Mouse (Mus musculus) ovary, postnatal 14 days (tissue): ENCODE measurements around the gene Ankzf1.
"Not testable (repeated sequence)": the region's sequence is repeated elsewhere in the genome, so short reads cannot be mapped to it uniquely, and the experiment has no call there.

Experiments
- DNase-seq: peaks from one replicate; pipeline ENCODE4 v3.0.0; 2022; ENCODE audit warnings: low spot score

Ankzf1 gene

DNA sequence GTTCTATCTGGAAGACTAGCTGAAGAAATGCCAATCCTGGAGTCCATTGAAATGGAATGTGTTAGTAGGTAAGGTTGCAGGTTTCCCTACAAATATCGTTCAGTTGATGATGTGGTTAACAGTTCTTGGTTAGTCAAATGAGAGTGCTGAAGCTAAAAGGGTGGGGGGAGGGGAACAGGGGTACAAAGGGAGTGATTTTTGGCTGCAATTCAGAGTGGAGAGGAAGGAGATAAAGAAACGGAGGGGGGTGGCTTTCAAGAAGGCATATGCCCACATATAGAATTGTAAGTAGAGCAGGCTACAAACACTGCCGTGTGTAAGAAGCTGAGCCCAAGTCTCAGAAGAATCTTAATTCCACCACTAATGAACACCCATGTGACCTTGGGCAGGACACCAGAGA, 33.5 kb downstream of the Ankzf1 start:
- DNase-seq: no peak

DNA sequence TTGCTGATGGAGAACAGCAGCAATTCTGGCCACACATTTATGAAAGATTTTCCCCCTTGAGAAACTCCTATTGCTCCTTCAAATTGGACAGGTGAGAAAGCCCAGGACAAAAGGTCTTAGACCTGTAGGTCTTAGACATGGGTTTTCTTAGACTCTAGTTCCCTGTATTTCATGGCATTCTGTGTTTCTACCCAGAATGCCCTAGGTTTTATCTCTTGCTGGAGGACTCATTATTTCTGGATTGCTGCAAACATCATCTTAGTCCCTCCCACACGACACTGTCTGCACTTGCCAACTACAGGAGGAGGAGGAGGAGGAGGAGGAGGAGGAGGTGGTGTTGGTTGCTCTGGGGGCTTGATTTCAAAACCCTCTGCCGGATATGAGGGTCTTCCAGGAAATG, 34.2 kb downstream of the Ankzf1 start:
- DNase-seq: no peak

DNA sequence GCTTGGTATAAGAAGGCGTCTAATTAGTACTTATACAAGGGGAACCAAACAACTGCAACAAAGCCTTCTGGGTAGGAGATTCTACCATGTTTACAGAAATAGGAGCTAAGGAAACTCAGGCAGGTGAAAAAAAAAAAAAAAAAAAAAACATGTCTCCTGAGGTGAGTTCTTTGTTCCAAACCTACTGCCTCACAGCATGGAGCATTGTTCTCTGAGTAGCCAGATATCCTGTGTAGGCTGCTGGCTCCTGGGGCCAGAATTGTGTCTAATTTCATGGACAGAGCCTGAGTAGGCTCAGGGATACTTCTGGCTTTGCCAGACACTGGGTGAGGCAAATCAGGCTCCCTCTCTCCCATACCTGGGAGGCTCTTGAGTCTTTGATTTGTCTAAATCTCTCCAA, 35.7 kb downstream of the Ankzf1 start:
- no peak for DNase-seq

DNA sequence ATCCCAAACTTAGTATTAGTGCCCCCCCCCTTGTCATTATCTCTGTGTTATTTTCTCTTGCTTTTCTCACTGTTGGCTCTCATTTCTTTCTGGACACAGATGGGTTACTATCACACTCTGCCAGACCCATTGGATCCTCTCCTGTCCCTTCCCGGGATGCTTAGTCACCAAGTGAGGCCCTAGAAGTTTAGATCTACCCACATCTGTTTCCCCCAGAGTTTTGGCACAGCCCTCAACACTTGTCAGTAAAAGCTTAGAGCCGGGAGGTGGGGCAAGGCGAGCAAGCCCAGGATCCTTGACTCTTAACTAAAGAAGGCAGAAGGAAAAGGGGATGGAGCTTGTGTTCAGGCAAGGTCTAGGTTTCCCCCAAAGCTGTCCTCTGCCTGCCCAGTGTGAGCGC, 37.2 kb downstream of the Ankzf1 start:
- DNase-seq: no peak

DNA sequence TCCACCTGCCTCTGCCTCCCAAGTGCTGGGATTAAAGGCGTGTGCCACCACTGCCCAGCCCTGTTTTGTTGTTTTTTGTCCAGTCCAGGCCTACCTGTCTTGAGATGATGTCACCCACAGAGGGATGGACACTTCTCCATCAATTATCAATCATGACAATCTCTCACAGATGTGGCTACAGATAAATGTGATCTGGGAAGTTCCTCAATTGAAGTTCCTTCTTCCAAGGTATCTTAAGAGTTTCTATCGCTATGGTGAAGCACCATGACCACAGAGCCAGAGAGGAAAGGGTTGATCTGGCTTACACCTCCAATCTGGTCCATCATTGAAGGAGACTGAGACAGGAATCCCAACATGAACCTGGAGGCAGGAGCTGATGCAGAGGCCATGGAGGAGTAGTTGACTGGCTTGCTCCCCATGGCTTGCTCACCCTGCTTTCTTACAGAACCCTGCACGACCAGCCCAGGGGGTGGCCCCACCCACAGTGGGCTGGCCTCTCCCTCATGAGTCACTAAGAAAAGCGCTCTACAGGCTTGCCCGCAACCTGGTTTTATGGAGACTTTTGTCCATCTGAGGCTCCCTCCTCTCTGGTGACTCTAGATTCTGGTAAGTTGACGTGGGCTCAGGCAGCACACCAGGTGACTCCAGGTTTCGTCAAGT, 38.5 kb downstream of the Ankzf1 start:
- DNase-seq: no peak

DNA sequence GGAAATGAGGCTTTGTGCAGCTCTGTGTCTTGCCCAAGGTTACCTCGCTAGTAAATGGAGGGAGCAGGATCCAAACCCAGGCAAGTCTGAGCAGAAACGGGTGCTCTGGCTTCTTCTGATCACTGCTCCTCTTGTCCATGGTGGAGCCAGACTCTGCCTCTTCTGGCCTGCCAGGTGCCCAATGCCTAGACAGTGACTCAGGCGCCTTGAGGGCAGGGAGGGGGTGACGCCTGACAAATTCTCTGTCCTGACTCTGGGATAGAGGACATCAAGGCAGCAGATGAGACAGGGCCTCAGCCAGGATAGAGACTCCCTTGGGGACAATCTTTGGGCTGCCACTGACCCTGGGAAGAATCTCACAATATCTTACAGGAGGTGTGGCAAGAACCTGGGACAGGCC, 39.3 kb downstream of the Ankzf1 start:
- DNase-seq: no peak

DNA sequence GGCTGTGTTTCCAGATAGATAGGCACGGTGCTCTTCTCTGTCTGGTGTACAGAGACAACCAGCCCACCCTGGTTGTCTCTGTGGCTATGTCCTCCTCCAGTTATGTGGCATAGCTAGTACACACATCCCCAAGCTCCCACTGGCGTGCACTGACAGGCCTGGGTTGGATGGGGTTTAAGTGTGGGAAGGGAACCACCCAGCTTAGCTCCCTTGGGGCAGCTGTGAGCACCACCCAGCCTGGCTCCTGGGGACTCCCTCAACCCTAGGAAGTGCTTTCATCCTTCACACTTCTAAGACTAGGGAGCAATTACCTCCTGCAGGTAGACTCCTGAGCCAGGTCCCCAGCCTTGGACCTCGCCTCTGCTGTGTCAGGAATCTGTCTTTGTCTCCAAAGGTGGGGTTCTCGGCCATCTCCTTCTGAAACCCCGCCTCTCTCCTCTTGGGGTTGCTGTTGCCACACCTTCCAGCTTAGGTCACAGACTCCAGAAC, 39.8 kb downstream of the Ankzf1 start, which contains the start of gene A630095N17Rik:
Gene A630095N17Rik (minus strand): TSS at position 439 of the 489 bp plus-strand sequence.
- no peak for DNase-seq

DNA sequence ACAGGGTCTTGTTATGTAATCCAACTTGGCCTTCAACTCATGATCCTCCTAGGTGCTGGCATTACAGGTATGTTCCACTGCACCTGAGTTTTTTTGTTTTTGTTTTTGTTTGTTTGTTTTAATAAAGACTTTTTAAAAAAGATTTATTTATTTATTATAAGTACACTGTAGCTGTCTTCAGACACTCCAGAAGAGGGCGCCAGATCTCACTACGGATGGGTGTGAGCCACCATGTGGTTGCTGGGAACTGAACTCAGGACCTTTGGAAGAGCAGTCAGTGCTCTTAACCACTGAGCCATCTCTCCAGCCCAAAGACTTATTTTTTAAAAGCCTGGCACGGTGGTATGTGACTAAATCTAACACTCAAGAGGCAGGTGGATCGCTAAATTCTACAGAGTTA, 40.5 kb downstream of the Ankzf1 start:
- not testable (repeated sequence) for DNase-seq

DNA sequence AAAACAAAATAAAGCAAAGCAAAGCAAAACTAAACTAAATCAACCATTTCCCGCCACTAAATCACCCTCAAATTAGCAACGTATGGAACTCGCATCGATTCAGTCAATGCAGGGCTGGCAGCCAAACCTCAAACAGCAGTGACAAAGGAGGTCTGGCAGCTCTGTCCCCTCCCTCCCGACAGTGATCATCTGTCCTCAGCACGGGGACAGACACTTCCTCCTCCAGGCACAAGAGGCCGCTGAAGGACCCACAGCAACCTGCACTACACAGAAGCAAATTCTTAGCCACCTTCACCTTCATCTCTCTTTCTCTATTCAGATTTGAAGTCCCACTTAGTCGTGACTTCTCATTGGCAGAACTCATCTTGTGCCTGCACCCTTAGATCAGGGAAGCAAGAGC, 42.7 kb downstream of the Ankzf1 start:
- DNase-seq: peak; percentile 25

DNA sequence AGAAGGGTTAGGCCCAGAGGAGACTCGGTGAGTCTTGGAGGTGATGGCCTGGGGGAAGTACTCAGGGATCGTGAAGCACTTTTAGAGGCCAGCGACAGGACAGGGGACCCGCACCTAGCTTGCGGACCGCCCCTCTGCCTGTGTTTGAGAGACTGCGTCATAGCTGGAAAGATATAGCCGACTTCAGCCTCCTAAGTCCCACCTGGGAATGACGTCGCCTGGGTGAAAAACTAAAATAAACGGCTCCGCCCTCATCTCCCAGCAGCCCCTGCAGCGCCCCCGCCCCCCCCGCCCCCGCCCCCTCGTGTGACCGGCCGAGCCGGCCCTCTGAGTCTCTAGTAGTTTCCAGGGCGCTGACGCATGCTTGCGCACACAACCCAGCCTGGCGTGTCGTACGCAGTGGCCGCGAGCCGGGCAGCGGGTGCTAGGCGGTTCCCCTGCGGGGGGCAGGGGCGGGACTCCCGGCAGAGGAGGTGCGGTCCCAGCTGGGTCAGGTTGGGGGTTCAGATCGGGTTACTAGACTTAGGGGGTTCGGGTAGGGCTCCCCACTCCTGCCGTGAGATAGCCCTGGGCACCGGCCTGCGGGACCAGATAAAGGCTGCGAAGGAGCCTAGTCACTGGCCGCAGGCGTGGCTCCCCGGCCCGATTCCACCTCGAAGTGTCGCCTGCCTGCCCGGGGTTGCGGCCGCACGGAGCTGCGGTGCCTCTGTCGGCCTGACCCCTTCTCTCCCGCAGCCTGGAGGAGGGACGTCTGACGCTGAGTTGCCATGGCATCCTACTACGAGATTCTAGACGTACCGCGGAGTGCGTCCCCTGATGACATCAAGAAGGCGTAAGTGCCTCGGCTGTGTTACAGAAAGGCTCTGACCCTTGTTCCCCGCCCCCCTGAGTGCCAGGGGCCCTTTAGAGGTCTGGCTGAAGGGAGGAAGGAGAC, 44.4 kb downstream of the Ankzf1 start, which contains the start of gene Dnajb2:
Gene Dnajb2 (plus strand): TSS at position 290 of the 934 bp plus-strand sequence.
- peak; percentile 69 for DNase-seq

DNA sequence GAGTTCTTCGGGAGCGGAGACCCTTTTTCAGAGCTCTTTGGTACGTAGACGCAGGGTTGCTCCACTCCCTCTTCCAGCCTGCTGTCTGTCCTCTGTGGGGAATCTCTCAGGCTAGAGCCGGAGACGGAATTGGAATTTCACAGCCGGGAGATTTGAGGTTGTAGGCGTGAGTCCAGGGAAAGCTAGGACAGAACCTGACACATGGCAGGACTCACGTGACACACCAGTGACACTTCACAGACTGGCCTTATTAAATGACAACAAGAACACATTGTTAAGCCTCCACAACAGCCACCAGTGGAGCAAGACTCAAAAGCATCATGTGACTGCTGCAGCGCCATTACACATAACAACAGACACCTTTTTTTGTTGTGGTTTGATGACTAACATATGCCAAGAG, 47.6 kb downstream of the Ankzf1 start:
- no peak for DNase-seq

DNA sequence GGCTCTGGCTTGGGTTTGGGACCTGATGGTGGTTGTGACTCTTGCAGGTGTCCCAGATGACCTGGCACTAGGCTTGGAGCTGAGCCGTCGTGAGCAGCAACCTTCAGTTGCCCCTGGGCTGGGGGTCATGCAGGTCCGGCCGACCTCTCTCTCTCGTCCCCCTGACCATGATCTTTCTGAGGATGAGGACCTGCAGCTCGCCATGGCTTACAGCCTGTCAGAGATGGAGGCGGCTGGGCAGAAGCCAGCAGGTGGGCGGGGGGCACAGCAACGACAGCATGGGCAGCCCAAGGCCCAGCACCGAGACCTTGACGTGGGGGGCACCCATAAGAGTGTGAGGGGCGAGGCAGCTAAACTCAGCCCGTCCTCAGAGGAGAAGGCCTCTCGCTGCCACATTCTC, 51.5 kb downstream of the Ankzf1 start:
- DNase-seq: no peak

DNA sequence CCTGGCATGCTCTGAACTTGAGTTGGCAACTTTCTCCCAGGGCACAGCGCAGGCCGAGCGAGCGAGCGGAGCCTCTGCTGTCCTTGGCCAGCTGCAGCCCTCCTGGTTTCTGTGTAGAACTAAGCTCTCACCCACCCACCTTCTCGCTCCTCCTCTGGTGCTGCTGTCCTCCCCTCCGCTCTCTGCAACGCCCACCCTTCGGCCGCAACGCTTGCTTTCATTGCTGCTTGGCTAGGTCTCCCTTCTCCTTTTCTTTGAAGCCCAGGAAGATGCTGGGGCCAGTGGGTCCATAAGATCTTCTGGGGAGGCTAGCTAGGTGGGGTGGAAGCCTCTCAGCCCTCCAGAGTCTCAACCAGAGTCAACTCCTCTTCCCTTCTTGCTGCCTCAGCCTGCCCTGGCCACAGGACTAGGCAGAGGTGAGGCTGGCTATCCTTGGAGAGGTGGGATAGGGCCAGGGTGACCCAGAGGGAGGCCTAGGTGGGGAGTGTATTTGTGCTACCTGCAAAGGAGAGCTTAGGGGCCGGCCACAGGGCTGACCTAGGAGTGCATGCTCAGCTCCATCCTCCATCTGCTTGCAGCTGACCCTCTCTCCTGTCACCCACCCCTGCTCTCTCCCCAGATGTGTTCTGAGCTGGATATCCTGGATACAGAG, 52.4 kb downstream of the Ankzf1 start:
- DNase-seq: no peak

DNA sequence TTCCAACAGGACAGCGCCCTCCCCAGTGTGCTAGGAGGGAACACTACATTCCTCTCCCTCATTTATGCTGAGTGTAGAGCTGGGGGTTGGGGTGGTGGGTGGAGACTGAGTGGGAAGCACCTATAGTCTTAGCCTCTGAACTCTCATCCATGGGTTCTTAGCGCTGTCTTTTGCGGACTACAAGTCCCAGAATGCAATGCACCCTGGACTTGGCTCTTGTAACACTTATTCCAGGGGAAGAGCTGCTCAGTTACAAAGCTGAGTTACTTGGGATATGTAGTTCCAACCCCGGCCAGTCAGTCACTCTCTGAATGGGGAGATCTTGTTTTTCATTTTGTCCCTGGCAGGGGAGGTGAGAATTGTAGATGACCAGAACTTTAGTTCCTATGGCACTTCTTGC, 52.9 kb downstream of the Ankzf1 start:
- DNase-seq: no peak

DNA sequence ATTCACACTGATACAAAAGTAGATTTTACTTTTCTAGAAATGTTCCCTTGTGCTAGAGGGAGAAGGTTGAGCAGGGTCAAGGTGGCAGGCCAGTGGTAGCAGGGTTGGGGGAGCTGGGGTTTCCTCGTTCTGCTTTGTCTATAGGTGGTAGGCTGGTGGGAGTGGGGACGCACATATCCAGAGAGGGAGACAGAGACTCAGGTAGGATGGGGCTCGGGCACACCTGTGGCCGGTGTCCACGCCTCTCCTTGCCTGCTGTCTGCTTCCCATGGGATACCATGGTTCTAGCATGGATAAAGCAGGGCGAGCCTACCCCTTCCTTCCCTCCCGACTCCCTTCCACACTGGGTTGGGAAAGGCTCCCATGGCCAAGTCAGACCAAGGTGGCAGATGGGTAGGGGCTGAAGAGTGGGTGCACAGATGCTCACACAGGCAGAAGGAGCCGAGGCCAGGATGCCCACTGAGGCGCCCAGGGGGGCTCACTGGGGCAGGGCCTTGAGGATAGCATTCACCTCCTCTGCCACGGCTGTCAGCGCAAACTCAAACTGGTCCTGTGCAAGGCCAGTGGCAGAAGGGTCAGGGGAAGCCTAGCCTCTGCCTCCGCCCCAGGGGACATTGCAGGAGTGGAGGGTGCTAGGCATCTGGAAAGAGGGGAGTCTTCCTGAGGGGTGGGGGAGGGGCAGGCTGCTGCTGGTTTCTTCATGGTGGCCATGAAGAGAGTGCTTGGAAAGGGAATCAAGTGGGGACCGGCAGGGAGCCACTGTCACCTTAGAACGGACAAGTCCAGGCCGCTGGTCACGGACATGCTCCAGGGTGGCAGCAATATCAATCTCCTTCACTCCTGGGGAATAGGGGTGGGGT, 55.4 kb downstream of the Ankzf1 start:
- DNase-seq: no peak

DNA sequence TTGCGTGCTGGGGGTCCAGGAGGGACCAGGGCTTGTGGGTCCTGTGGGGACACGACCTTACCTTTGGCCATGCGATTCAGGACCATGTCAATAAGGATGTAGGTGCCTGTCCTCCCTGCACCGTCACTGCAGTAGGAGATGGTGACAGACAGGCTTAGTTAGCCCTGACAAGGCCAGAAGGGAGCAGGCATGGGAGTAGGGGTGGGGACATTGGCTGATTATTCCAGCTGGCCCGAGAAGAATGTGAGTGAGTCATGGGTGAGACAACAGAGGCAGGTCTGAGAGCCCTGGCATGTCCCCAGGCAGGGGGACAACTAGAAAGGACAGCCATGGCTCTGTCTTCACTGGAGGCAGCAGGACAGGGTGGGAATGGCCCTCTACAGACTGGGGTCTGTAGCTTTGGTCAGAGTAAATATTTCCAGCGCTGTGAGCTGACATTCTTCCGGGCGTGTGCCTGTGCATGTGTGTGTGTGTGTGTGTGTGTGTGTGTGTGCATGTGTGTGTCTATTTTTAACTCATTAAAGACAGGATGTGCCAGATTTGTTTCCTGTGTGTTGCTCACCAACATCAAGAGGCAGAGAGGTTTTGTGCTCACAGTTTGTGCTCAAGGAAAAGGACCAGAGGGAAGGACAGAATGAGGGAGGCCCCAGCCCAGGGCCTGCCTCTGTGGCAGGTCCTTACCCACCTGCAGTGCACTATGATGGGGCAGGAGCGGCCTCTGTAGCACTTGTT, 56.3 kb downstream of the Ankzf1 start:
- DNase-seq: no peak
